Mouse (Mus musculus) E14TG2a.4 (cell line): ENCODE results near the gene Stk33.

Experiments used
- CTCF ChIP-seq: conservative IDR thresholded peaks from 2 replicates; pipeline ENCODE4 v1.5.1; 2014; ENCODE audit warnings: low read length
- POU5F1 ChIP-seq: IDR thresholded peaks from 2 replicates; pipeline ENCODE4 v1.6.1; 2014; ENCODE audit warnings: low read length, borderline replicate concordance

- no peak for TF ChIP-seq CTCF
- TF ChIP-seq POU5F1: no peak
These were observed 112.1 kb downstream of the Stk33 start for GRCm38 (mm10) chr7:109326813-109327212.
